ENCODE assay signal across 20 mouse cellular contexts in the genomic region with DNA sequence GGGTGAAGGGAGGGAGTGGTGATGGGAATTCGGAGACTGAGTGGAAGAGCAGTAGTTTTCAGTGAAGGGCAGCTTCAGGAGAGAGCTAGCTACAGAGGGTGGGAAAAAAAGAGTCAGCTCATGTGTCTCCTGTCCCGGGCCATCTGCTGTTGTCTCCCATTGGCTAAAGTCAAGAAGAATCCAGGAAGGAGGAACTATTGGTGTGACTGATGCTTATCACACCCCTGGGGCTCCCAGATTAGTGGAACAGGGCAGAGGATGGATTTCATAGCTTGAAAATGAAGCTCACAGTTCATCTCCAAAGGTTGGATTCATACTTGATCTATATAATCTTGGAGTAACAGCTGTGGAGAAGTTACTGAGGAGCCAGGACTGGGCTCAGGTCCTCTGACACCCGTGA. TPM values are rescaled to one million over a fixed set of nuclear protein-coding genes. Genes with fewer than 3 reads are reported as not detected.
"Had no signal": no experiment of that assay in that cellular context is flagged by ENCODE, and none has a peak within 500 bp of the region (broad histone marks: within the 10 kb centered on the region; RNA-seq: fewer than 3 reads in every experiment).

No protein-coding gene starts in this region.

- H3K27ac ChIP-seq: midbrain, embryonic 10.5 days; midbrain, embryonic 12.5 days; neural tube, embryonic 15.5 days had no signal

- H3K9me3 ChIP-seq: midbrain, embryonic 10.5 days; midbrain, embryonic 12.5 days; neural tube, embryonic 13.5 days; neural tube, embryonic 15.5 days had no signal

- H3K4me3 ChIP-seq: midbrain, embryonic 10.5 days; midbrain, embryonic 12.5 days; myocyte; neural tube, embryonic 13.5 days; neural tube, embryonic 15.5 days had no signal

- H3K27me3 ChIP-seq: midbrain, embryonic 12.5 days; neural tube, embryonic 13.5 days; neural tube, embryonic 15.5 days had no signal

- ATAC-seq: midbrain, embryonic 16.5 days had no signal

- H3K36me3 ChIP-seq: midbrain, embryonic 10.5 days; midbrain, embryonic 12.5 days; neural tube, embryonic 13.5 days; neural tube, embryonic 15.5 days had no signal

- DNase-seq: lung, adult 18-20 months; lung, embryonic 14.5 days; lung, postnatal 10 days; lung, postnatal 4 days; midbrain, embryonic 14.5 days; right cerebral cortex, adult 18-20 months; right cerebral cortex, postnatal 25 days; right cerebral cortex, postnatal 4 days; spleen, adult 18-20 months; thymus, adult 18-20 months; thymus, postnatal 14 days; thymus, postnatal 36 days had no signal

- H3K9ac ChIP-seq: lung, embryonic 14.5 days; midbrain, embryonic 12.5 days; neural tube, embryonic 13.5 days; neural tube, embryonic 15.5 days had no signal

- H3K4me2 ChIP-seq: lung, embryonic 14.5 days; midbrain, embryonic 12.5 days; neural tube, embryonic 13.5 days; neural tube, embryonic 15.5 days had no signal

RNA-seq across cellular contexts. Expression of a gene that starts 13.6 kb away (rescaled TPM):
- polyA plus RNA-seq: lung, embryonic 14.5 days; lung, embryonic 16.5 days; myocyte; neural tube, embryonic 11.5 days; neural tube, embryonic 13.5 days had no signal
